Mouse (Mus musculus): ENCODE data around the gene Thsd7a. TPM values are rescaled to one million over a fixed set of nuclear protein-coding genes. Genes with fewer than 3 reads are reported as not detected.

Thsd7a gene
- polyA plus RNA-seq, 1 experiment from 2014 or later, result 1.2 TPM

GRCm38 (mm10) chr6:12493571-12493970 lies 255.6 kb downstream of the Thsd7a start:
- no peak overlapping the region for H3K4me3 ChIP-seq (ENCODE audit: low read length)
- no peaks in the 10 kb centered on the region for H3K4me1 ChIP-seq (replicated peaks; ENCODE audit: control insufficient read depth, insufficient read depth, low read length)
- no peaks in the 10 kb centered on the region for H3K27me3 ChIP-seq (ENCODE audit: control insufficient read depth, insufficient read depth, low read depth, low read length)
- H3K9ac ChIP-seq (ENCODE audit: low read length), result no peak overlapping the region
- ATAC-seq (ENCODE audit: low read depth), result no peak
- no peak overlapping the region for H3K27ac ChIP-seq (ENCODE audit: low read length)
- WGBS, result 83% methylated on average over 1 of the region's 1 CpGs
- H3K4me2 ChIP-seq (ENCODE audit: low read depth, low read length), result no peak overlapping the region
- no peaks in the 10 kb centered on the region for H3K36me3 ChIP-seq (ENCODE audit: control insufficient read depth, insufficient read depth, low read length)
- H3K9me3 ChIP-seq (ENCODE audit: control insufficient read depth, low read length), result no peaks in the 10 kb centered on the region

- 88% methylated on average over 1 of the region's 1 CpGs for WGBS
- no peak for ATAC-seq (ENCODE audit: low read depth)
- Histone ChIP-seq H3K4me1 (replicated peaks; ENCODE audit: control insufficient read depth, insufficient read depth, low read length) (no peaks in the 10 kb centered on the region), H3K9ac (ENCODE audit: low read length) (no peak overlapping the region), H3K27me3 (ENCODE audit: control insufficient read depth, insufficient read depth, low read depth, low read length) (no peaks in the 10 kb centered on the region), H3K9me3 (ENCODE audit: control insufficient read depth, low read length) (no peaks in the 10 kb centered on the region), H3K4me3 (ENCODE audit: low read length) (no peak overlapping the region), H3K36me3 (ENCODE audit: control insufficient read depth, insufficient read depth, low read length) (no peaks in the 10 kb centered on the region), H3K27ac (ENCODE audit: low read length) (no peak overlapping the region), H3K4me2 (ENCODE audit: low read depth, low read length) (no peak overlapping the region)
Observed at GRCm38 (mm10) chr6:12488882-12489281, 260.3 kb downstream of the Thsd7a start.

- H3K4me3 ChIP-seq (ENCODE audit: low read length), result no peak overlapping the region
- H3K36me3 ChIP-seq (ENCODE audit: control insufficient read depth, insufficient read depth, low read length), result no peaks in the 10 kb centered on the region
- no peak overlapping the region for H3K27ac ChIP-seq (ENCODE audit: low read length)
- H3K27me3 ChIP-seq (ENCODE audit: control insufficient read depth, insufficient read depth, low read depth, low read length), result no peaks in the 10 kb centered on the region
- WGBS, result 89% methylated on average over 5 of the region's 5 CpGs
- H3K9me3 ChIP-seq (ENCODE audit: control insufficient read depth, low read length), result no peaks in the 10 kb centered on the region
- no peak for ATAC-seq (ENCODE audit: low read depth)
- H3K4me2 ChIP-seq (ENCODE audit: low read depth, low read length), result no peak overlapping the region
- no peaks in the 10 kb centered on the region for H3K4me1 ChIP-seq (replicated peaks; ENCODE audit: control insufficient read depth, insufficient read depth, low read length)
- no peak overlapping the region for H3K9ac ChIP-seq (ENCODE audit: low read length)
Observed at GRCm38 (mm10) chr6:12481527-12482163, 267.6 kb downstream of the Thsd7a start.

- 67% methylated on average over 1 of the region's 1 CpGs for WGBS
- Histone ChIP-seq H3K36me3 (ENCODE audit: control insufficient read depth, insufficient read depth, low read length) (no peaks in the 10 kb centered on the region), H3K4me3 (ENCODE audit: low read length) (no peak overlapping the region), H3K27me3 (ENCODE audit: control insufficient read depth, insufficient read depth, low read depth, low read length) (no peaks in the 10 kb centered on the region), H3K9me3 (ENCODE audit: control insufficient read depth, low read length) (no peaks in the 10 kb centered on the region), H3K4me2 (ENCODE audit: low read depth, low read length) (no peak overlapping the region), H3K4me1 (replicated peaks; ENCODE audit: control insufficient read depth, insufficient read depth, low read length) (no peaks in the 10 kb centered on the region), H3K27ac (ENCODE audit: low read length) (no peak overlapping the region), H3K9ac (ENCODE audit: low read length) (no peak overlapping the region)
- no peak for ATAC-seq (ENCODE audit: low read depth)
Observed at GRCm38 (mm10) chr6:12478359-12478758, 270.9 kb downstream of the Thsd7a start.

GRCm38 (mm10) chr6:12470935-12471334 lies 278.3 kb downstream of the Thsd7a start:
- H3K4me2 ChIP-seq (ENCODE audit: low read depth, low read length), result no peak overlapping the region
- ATAC-seq (ENCODE audit: low read depth), result peak; percentile 59; the same call in 1 of the 2 replicates
- WGBS, result 74% methylated on average over 2 of the region's 2 CpGs

GRCm38 (mm10) chr6:12467339-12468124 lies 281.7 kb downstream of the Thsd7a start:
- no peak overlapping the region for H3K27ac ChIP-seq (ENCODE audit: low read length)
- no peak overlapping the region for H3K4me2 ChIP-seq (ENCODE audit: low read depth, low read length)
- H3K9me3 ChIP-seq (ENCODE audit: control insufficient read depth, low read length), result no peaks in the 10 kb centered on the region
- H3K27me3 ChIP-seq (ENCODE audit: control insufficient read depth, insufficient read depth, low read depth, low read length), result no peaks in the 10 kb centered on the region
- H3K36me3 ChIP-seq (ENCODE audit: control insufficient read depth, insufficient read depth, low read length), result no peaks in the 10 kb centered on the region
- 30% methylated on average over 7 of the region's 7 CpGs for WGBS
- no peak overlapping the region for H3K9ac ChIP-seq (ENCODE audit: low read length)
- H3K4me3 ChIP-seq (ENCODE audit: low read length), result no peak overlapping the region
- H3K4me1 ChIP-seq (replicated peaks; ENCODE audit: control insufficient read depth, insufficient read depth, low read length), result no peaks in the 10 kb centered on the region
- ATAC-seq (ENCODE audit: low read depth), result no peak

More at GRCm38 (mm10) chr6:12470935-12471334, 278.3 kb downstream of the Thsd7a start:
- Histone ChIP-seq H3K27me3 (ENCODE audit: control insufficient read depth, insufficient read depth, low read depth, low read length) (no peaks in the 10 kb centered on the region), H3K4me1 (replicated peaks; ENCODE audit: control insufficient read depth, insufficient read depth, low read length) (no peaks in the 10 kb centered on the region), H3K27ac (ENCODE audit: low read length) (no peak overlapping the region), H3K9me3 (ENCODE audit: control insufficient read depth, low read length) (no peaks in the 10 kb centered on the region), H3K4me3 (ENCODE audit: low read length) (no peak overlapping the region), H3K36me3 (ENCODE audit: control insufficient read depth, insufficient read depth, low read length) (no peaks in the 10 kb centered on the region), H3K9ac (ENCODE audit: low read length) (no peak overlapping the region)

- no peaks in the 10 kb centered on the region for H3K9me3 ChIP-seq (ENCODE audit: control insufficient read depth, low read length)
- no peak overlapping the region for H3K9ac ChIP-seq (ENCODE audit: low read length)
- no peaks in the 10 kb centered on the region for H3K27me3 ChIP-seq (ENCODE audit: control insufficient read depth, insufficient read depth, low read depth, low read length)
- 69% methylated on average over 4 of the region's 4 CpGs for WGBS
- no peak overlapping the region for H3K4me2 ChIP-seq (ENCODE audit: low read depth, low read length)
- no peaks in the 10 kb centered on the region for H3K4me1 ChIP-seq (replicated peaks; ENCODE audit: control insufficient read depth, insufficient read depth, low read length)
- no peak overlapping the region for H3K4me3 ChIP-seq (ENCODE audit: low read length)
- no peak overlapping the region for H3K27ac ChIP-seq (ENCODE audit: low read length)
- no peak for ATAC-seq (ENCODE audit: low read depth)
- H3K36me3 ChIP-seq (ENCODE audit: control insufficient read depth, insufficient read depth, low read length), result no peaks in the 10 kb centered on the region
Observed at GRCm38 (mm10) chr6:12458841-12459240, 290.4 kb downstream of the Thsd7a start.

GRCm38 (mm10) chr6:12457451-12457850 lies 291.8 kb downstream of the Thsd7a start:
- Histone ChIP-seq H3K36me3 (ENCODE audit: control insufficient read depth, insufficient read depth, low read length) (no peaks in the 10 kb centered on the region), H3K4me1 (replicated peaks; ENCODE audit: control insufficient read depth, insufficient read depth, low read length) (no peaks in the 10 kb centered on the region), H3K9ac (ENCODE audit: low read length) (no peak overlapping the region), H3K27me3 (ENCODE audit: control insufficient read depth, insufficient read depth, low read depth, low read length) (no peaks in the 10 kb centered on the region), H3K4me2 (ENCODE audit: low read depth, low read length) (no peak overlapping the region), H3K9me3 (ENCODE audit: control insufficient read depth, low read length) (no peaks in the 10 kb centered on the region), H3K4me3 (ENCODE audit: low read length) (no peak overlapping the region), H3K27ac (ENCODE audit: low read length) (no peak overlapping the region)
- ATAC-seq (ENCODE audit: low read depth), result no peak
- WGBS, result 58% methylated on average over 1 of the region's 1 CpGs

GRCm38 (mm10) chr6:12454876-12455485 lies 294.2 kb downstream of the Thsd7a start:
- Histone ChIP-seq H3K36me3 (ENCODE audit: control insufficient read depth, insufficient read depth, low read length) (no peaks in the 10 kb centered on the region), H3K9me3 (ENCODE audit: control insufficient read depth, low read length) (no peaks in the 10 kb centered on the region), H3K4me3 (ENCODE audit: low read length) (no peak overlapping the region), H3K27ac (ENCODE audit: low read length) (no peak overlapping the region), H3K4me1 (replicated peaks; ENCODE audit: control insufficient read depth, insufficient read depth, low read length) (no peaks in the 10 kb centered on the region), H3K27me3 (ENCODE audit: control insufficient read depth, insufficient read depth, low read depth, low read length) (no peaks in the 10 kb centered on the region), H3K4me2 (ENCODE audit: low read depth, low read length) (no peak overlapping the region), H3K9ac (ENCODE audit: low read length) (no peak overlapping the region)
- WGBS, result 53% methylated on average over 1 of the region's 1 CpGs
- ATAC-seq (ENCODE audit: low read depth), result no peak
